Mouse (Mus musculus) forebrain, embryonic 12.5 days (tissue): ENCODE results near the gene Mrps14. TPM values are rescaled to one million over a fixed set of nuclear protein-coding genes. Genes with fewer than 3 reads are reported as not detected.

Experiments
- ATAC-seq: fragments of 200-750 bp; cut with Nextera tagmentation; 2 replicates; pipeline ENCODE4 v1.8.0; 2017; ENCODE audit warnings: moderate TSS enrichment; ENCODE audit not compliant: low FRiP score
- H3K27ac ChIP-seq: fragments of 300-500 bp; sonication (generic); 2 replicates; pipeline ENCODE4 v1.5.1; 2016; ENCODE audit warnings: mild to moderate bottlenecking
- H3K27me3 ChIP-seq: fragments of 300-500 bp; sonication (generic); 2 replicates; pipeline ENCODE4 v1.6.1; 2016; ENCODE audit warnings: mild to moderate bottlenecking
- H3K36me3 ChIP-seq: fragments of 300-500 bp; sonication (generic); replicated peaks from 2 replicates; pipeline ENCODE4 v1.6.1; 2016; ENCODE audit warnings: mild to moderate bottlenecking
- H3K4me1 ChIP-seq: fragments of 300-500 bp; sonication (generic); 2 replicates; pipeline ENCODE4 v1.6.1; 2016
- H3K4me2 ChIP-seq: fragments of 300-500 bp; sonication (generic); 2 replicates; pipeline ENCODE4 v1.6.1; 2016; ENCODE audit warnings: mild to moderate bottlenecking, moderate library complexity
- H3K4me3 ChIP-seq: fragments of 300-500 bp; sonication (generic); replicated peaks from 2 replicates; pipeline ENCODE4 v1.5.1; 2016; ENCODE audit warnings: mild to moderate bottlenecking
- H3K9ac ChIP-seq: fragments of 300-500 bp; sonication (generic); 2 replicates; pipeline ENCODE4 v1.6.1; 2016; ENCODE audit warnings: mild to moderate bottlenecking
- H3K9me3 ChIP-seq: fragments of 300-500 bp; sonication (generic); 2 replicates; pipeline ENCODE4 v1.6.1; 2016
- WGBS: fragments of 180-500 bp; shearing (Covaris S2); methylation state at CpG from one replicate; pipeline ENCODE4 v1.1.7; 2016; 5-methylcytosine and 5-hydroxymethylcytosine counted together
- polyA plus RNA-seq: library from polyadenylated mRNA; unstranded; fragments of >200 nt; fragmentation: Nextera tagmentation; extraction: Ambion mirVana; gene quantifications from 2 replicates; pipeline ENCODE4 v1.2.1, GENCODE M21; 2016

Mrps14 gene
- polyA plus RNA-seq, 1 experiment from 2014 or later: 240 TPM

GRCm38 (mm10) chr1:160209844-160210243, 14.8 kb downstream of the Mrps14 start:
- no peaks in the 10 kb centered on the region for H3K27me3 ChIP-seq
- peak overlapping the region; percentile 13; the same call in 1 of the 2 replicates for H3K4me2 ChIP-seq
- ATAC-seq: no peak
- no peak overlapping the region; the same call in 1 of the 2 replicates for H3K4me3 ChIP-seq
- no peak overlapping the region for H3K9ac ChIP-seq
- H3K27ac ChIP-seq: no peak overlapping the region
- WGBS: 27% methylated on average over 2 of the region's 2 CpGs
- peaks cover 30% of the 10 kb centered on the region for H3K36me3 ChIP-seq
- no peaks in the 10 kb centered on the region for H3K9me3 ChIP-seq
- peaks cover 22% of the 10 kb centered on the region for H3K4me1 ChIP-seq

- H3K4me3 ChIP-seq: peak overlapping the region; percentile 90
These were observed 15.6 kb downstream of the Mrps14 start for GRCm38 (mm10) chr1:160210566-160210965.

GRCm38 (mm10) chr1:160211597-160212122, 16.6 kb downstream of the Mrps14 start:
- Histone ChIP-seq H3K9me3 (no peaks in the 10 kb centered on the region), H3K4me1 (peaks cover 22% of the 10 kb centered on the region), H3K4me3 (peak overlapping the region; percentile 90), H3K36me3 (peaks cover 13% of the 10 kb centered on the region), H3K4me2 (peak overlapping the region; percentile 71), H3K27me3 (no peaks in the 10 kb centered on the region), H3K27ac (peak overlapping the region; percentile 99), H3K9ac (peak overlapping the region; percentile 96)
- no peak for ATAC-seq
- 3% methylated on average over 8 of the region's 8 CpGs for WGBS

More at GRCm38 (mm10) chr1:160210566-160210965, 15.6 kb downstream of the Mrps14 start:
- ATAC-seq: no peak
- Histone ChIP-seq H3K9ac (peak overlapping the region; percentile 96; the same call in 1 of the 2 replicates), H3K9me3 (no peaks in the 10 kb centered on the region), H3K36me3 (peaks cover 24% of the 10 kb centered on the region), H3K27me3 (no peaks in the 10 kb centered on the region), H3K4me2 (peak overlapping the region; percentile 71), H3K4me1 (peaks cover 22% of the 10 kb centered on the region), H3K27ac (no peak overlapping the region)
- WGBS: 63% methylated on average over 3 of the region's 3 CpGs

GRCm38 (mm10) chr1:160212123-160212691, 17.2 kb downstream of the Mrps14 start:
- Histone ChIP-seq H3K27me3 (no peaks in the 10 kb centered on the region), H3K4me3 (peak overlapping the region; percentile 90), H3K27ac (peak overlapping the region; percentile 99), H3K9ac (peak overlapping the region; percentile 96), H3K4me2 (peak overlapping the region; percentile 71), H3K4me1 (peaks cover 22% of the 10 kb centered on the region), H3K36me3 (peaks cover 8% of the 10 kb centered on the region), H3K9me3 (no peaks in the 10 kb centered on the region)
- peak; percentile 79 for ATAC-seq
- WGBS: under 1% methylated on average over 45 of the region's 45 CpGs

GRCm38 (mm10) chr1:160212703-160213669, 18.0 kb downstream of the Mrps14 start, which contains the start of gene Cacybp:
Cacybp (minus strand) TSS chr1:160212875.
- Histone ChIP-seq H3K4me1 (peaks cover 22% of the 10 kb centered on the region), H3K36me3 (no peaks in the 10 kb centered on the region), H3K9ac (peak within 1 kb of the TSS; percentile 96), H3K27ac (peak within 1 kb of the TSS; percentile 99), H3K4me2 (peak within 1 kb of the TSS; percentile 71), H3K4me3 (peak within 1 kb of the TSS; percentile 90), H3K9me3 (no peaks in the 10 kb centered on the region), H3K27me3 (no peaks in the 10 kb centered on the region)
- ATAC-seq: peak; percentile 96
- WGBS: under 1% methylated on average over 76 of the region's 76 CpGs

GRCm38 (mm10) chr1:160214171-160214570, 19.2 kb downstream of the Mrps14 start:
- no peaks in the 10 kb centered on the region for H3K27me3 ChIP-seq
- peaks cover 22% of the 10 kb centered on the region for H3K4me1 ChIP-seq
- H3K9ac ChIP-seq: no peak overlapping the region
- H3K4me3 ChIP-seq: no peak overlapping the region
- H3K36me3 ChIP-seq: no peaks in the 10 kb centered on the region
- no peak for ATAC-seq
- H3K9me3 ChIP-seq: no peaks in the 10 kb centered on the region
- no peak overlapping the region for H3K27ac ChIP-seq
- WGBS: 89% methylated on average over 7 of the region's 7 CpGs
- peak overlapping the region; percentile 71 for H3K4me2 ChIP-seq

- H3K9me3 ChIP-seq: no peaks in the 10 kb centered on the region
- 88% methylated on average over 3 of the region's 3 CpGs for WGBS
- H3K36me3 ChIP-seq: no peaks in the 10 kb centered on the region
- no peak overlapping the region for H3K4me2 ChIP-seq
- H3K27ac ChIP-seq: no peak overlapping the region
- H3K4me1 ChIP-seq: 0 out of 2 replicates have a peak, but pooled peaks cover 2% of the 10 kb centered on the region
- no peak for ATAC-seq
- H3K4me3 ChIP-seq: no peak overlapping the region
- H3K27me3 ChIP-seq: no peaks in the 10 kb centered on the region
- no peak overlapping the region for H3K9ac ChIP-seq
These were observed 22.9 kb downstream of the Mrps14 start for GRCm38 (mm10) chr1:160217898-160218297.

- Histone ChIP-seq H3K9ac (no peak overlapping the region), H3K4me2 (no peak overlapping the region), H3K27me3 (no peaks in the 10 kb centered on the region), H3K36me3 (no peaks in the 10 kb centered on the region), H3K4me1 (no peaks in the 10 kb centered on the region), H3K4me3 (no peak overlapping the region), H3K9me3 (no peaks in the 10 kb centered on the region), H3K27ac (no peak overlapping the region)
- WGBS: 67% methylated on average over 2 of the region's 2 CpGs
- no peak for ATAC-seq
These were observed 29.1 kb downstream of the Mrps14 start for GRCm38 (mm10) chr1:160224093-160224492.

- Histone ChIP-seq H3K4me2 (no peak overlapping the region), H3K9ac (no peak overlapping the region), H3K9me3 (no peaks in the 10 kb centered on the region), H3K4me1 (peaks cover 8% of the 10 kb centered on the region), H3K27me3 (no peaks in the 10 kb centered on the region), H3K27ac (no peak overlapping the region), H3K36me3 (no peaks in the 10 kb centered on the region), H3K4me3 (no peak overlapping the region)
- no peak for ATAC-seq
- WGBS: 91% methylated on average over 4 of the region's 4 CpGs
These were observed 32.2 kb downstream of the Mrps14 start for GRCm38 (mm10) chr1:160227196-160227595.

GRCm38 (mm10) chr1:160227850-160228249, 32.8 kb downstream of the Mrps14 start:
- no peak overlapping the region for H3K27ac ChIP-seq
- H3K36me3 ChIP-seq: no peaks in the 10 kb centered on the region
- H3K9ac ChIP-seq: no peak overlapping the region
- no peak overlapping the region for H3K4me3 ChIP-seq
- peaks cover 8% of the 10 kb centered on the region for H3K4me1 ChIP-seq
- ATAC-seq: no peak
- no peak overlapping the region for H3K4me2 ChIP-seq
- no peaks in the 10 kb centered on the region for H3K27me3 ChIP-seq
- H3K9me3 ChIP-seq: no peaks in the 10 kb centered on the region

GRCm38 (mm10) chr1:160231013-160231412, 36.0 kb downstream of the Mrps14 start:
- Histone ChIP-seq H3K4me2 (no peak overlapping the region), H3K4me1 (peaks cover 8% of the 10 kb centered on the region), H3K36me3 (no peaks in the 10 kb centered on the region), H3K27me3 (no peaks in the 10 kb centered on the region), H3K9me3 (no peaks in the 10 kb centered on the region), H3K27ac (no peak overlapping the region), H3K4me3 (no peak overlapping the region), H3K9ac (no peak overlapping the region)
- 69% methylated on average over 4 of the region's 4 CpGs for WGBS
- no peak for ATAC-seq

- Histone ChIP-seq H3K4me2 (no peak overlapping the region), H3K9ac (no peak overlapping the region), H3K4me1 (peaks cover 8% of the 10 kb centered on the region), H3K4me3 (no peak overlapping the region), H3K27ac (no peak overlapping the region), H3K27me3 (no peaks in the 10 kb centered on the region), H3K9me3 (no peaks in the 10 kb centered on the region), H3K36me3 (no peaks in the 10 kb centered on the region)
- 40% methylated on average over 3 of the region's 3 CpGs for WGBS
- ATAC-seq: no peak
These were observed 37.1 kb downstream of the Mrps14 start for GRCm38 (mm10) chr1:160232113-160232512.
